Mouse (Mus musculus) midbrain, embryonic 16.5 days (tissue): ENCODE results near the gene Acot3. TPM values are rescaled to one million over a fixed set of nuclear protein-coding genes. Genes with fewer than 3 reads are reported as not detected.
"Not testable (repeated sequence)": the region's sequence is repeated elsewhere in the genome, so short reads cannot be mapped to it uniquely, and the experiment has no call there.

Source experiments
- ATAC-seq: fragments of 200-750 bp; cut with Nextera tagmentation; 2 replicates; pipeline ENCODE4 v1.8.0; 2017; ENCODE audit warnings: moderate TSS enrichment
- H3K27ac ChIP-seq: fragments of 300-500 bp; sonication (generic); 2 replicates; pipeline ENCODE4 v1.5.1; 2014; ENCODE audit warnings: mild to moderate bottlenecking, low read length, mixed read lengths
- H3K27me3 ChIP-seq: fragments of 300-500 bp; sonication (generic); 2 replicates; pipeline ENCODE4 v1.6.1; 2014; ENCODE audit warnings: low read depth, low read length, mixed read lengths; ENCODE audit not compliant: control insufficient read depth, insufficient read depth
- H3K36me3 ChIP-seq: fragments of 300-500 bp; sonication (generic); 2 replicates; pipeline ENCODE4 v1.6.1; 2014; ENCODE audit warnings: mild to moderate bottlenecking, low read length, moderate library complexity, mixed read lengths; ENCODE audit not compliant: control insufficient read depth, insufficient read depth
- H3K4me1 ChIP-seq: fragments of 300-500 bp; sonication (generic); 2 replicates; pipeline ENCODE4 v1.6.1; 2014; ENCODE audit warnings: mild to moderate bottlenecking, low read length, mixed read lengths; ENCODE audit not compliant: control insufficient read depth, insufficient read depth
- H3K4me2 ChIP-seq: fragments of 300-500 bp; sonication (generic); 2 replicates; pipeline ENCODE4 v1.6.1; 2014; ENCODE audit warnings: mild to moderate bottlenecking, low read length, mixed read lengths
- H3K4me3 ChIP-seq: fragments of 300-500 bp; sonication (generic); 2 replicates; pipeline ENCODE4 v1.5.1; 2014; ENCODE audit warnings: low read depth, mild to moderate bottlenecking, low read length, moderate library complexity, mixed read lengths
- H3K9ac ChIP-seq: fragments of 300-500 bp; sonication (generic); 2 replicates; pipeline ENCODE4 v1.6.1; 2014; ENCODE audit warnings: low read depth, low read length, mixed read lengths
- H3K9me3 ChIP-seq: fragments of 300-500 bp; sonication (generic); replicated peaks from 2 replicates; pipeline ENCODE4 v1.6.1; 2014; ENCODE audit warnings: mild to moderate bottlenecking, low read length, mixed read lengths; ENCODE audit not compliant: control insufficient read depth, poor library complexity, severe bottlenecking
- WGBS: fragments of 180-500 bp; shearing (Covaris S2); extraction: QIAGEN DNeasy Blood & Tissue Kit; methylation state at CpG from one replicate; pipeline ENCODE4 v1.1.7; 2014; 5-methylcytosine and 5-hydroxymethylcytosine counted together
- polyA plus RNA-seq: library from polyadenylated mRNA; unstranded; fragments of >200 nt; fragmentation: Nextera tagmentation; extraction: Ambion mirVana; gene quantifications from 2 replicates; pipeline ENCODE4 v1.2.1, GENCODE M21; 2015

Gene Acot3
- polyA plus RNA-seq = 1.4 and 1.8 TPM in 2 replicates

DNA sequence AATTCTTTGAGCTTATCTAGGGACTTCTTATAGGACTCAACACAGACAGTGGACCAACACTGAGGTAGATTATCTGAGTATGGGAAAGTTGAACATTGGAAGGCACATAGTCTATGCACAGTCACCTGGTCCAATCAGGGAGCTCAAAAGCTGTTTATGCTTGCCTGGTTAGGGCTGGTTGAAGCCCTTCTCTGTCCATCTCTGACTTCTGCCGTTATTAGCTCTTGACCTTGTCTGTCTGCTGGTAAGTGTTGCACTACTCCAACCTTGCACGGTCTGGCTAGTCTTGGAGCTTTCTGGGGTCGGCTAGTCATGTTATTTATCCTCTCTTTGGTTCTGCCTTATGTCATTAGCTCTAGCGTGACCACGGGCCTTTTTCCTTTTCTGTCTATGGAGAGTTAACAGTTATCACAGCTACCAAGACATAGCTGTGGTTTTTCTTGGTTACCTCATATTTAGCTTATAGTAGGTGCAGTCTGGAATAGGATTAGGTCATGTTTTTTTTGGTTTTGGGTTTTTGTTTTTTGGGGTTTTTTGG, at the start of gene Acot3:
Gene Acot3, plus strand, starts transcription at position 208 of the 538 bp plus-strand sequence.
- WGBS = 73% methylated on average over 5 of the region's 5 CpGs
- Histone ChIP-seq H3K9ac (no peak within 1 kb of the TSS), H3K4me3 (peak within 1 kb of the TSS; percentile 46), H3K9me3 (peaks cover 5% of the 10 kb centered on the region; the same call in 1 of the 2 replicates), H3K27me3 (peaks cover 3% of the 10 kb centered on the region; the same call in 1 of the 2 replicates), H3K36me3 (no peaks in the 10 kb centered on the region), H3K4me1 (peaks cover 4% of the 10 kb centered on the region; the same call in 1 of the 2 replicates), H3K27ac (no peak within 1 kb of the TSS), H3K4me2 (peak within 1 kb of the TSS; percentile 73)
- no peak for ATAC-seq

DNA sequence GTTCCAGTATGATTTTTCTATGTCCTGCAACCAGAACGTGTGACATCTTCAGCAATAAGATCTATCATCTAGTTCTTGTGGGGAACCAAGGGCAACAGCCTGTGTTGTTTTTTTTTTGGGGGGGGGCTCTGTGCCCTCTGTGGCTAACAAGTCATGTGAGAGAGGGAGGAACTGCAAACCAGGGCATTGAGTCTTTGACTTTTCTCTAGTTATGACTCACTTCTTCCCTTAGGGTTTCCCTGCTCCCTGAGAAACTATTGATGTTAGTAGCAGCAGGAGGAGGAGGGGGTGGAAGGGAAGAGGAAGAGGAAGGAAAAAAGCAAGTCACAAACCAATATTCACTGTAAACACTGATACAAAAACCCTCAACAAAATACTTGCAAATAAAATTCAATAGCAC, 48.1 kb upstream of the Acot3 start:
- 0 out of 2 replicates have a peak, but pooled peaks cover 2% of the 10 kb centered on the region for H3K9me3 ChIP-seq
- H3K27me3 ChIP-seq = no peaks in the 10 kb centered on the region
- no peaks in the 10 kb centered on the region for H3K36me3 ChIP-seq
- peaks cover 1% of the 10 kb centered on the region; the same call in 1 of the 2 replicates for H3K4me1 ChIP-seq
- no peak overlapping the region for H3K4me3 ChIP-seq
- ATAC-seq = no peak
- no peak overlapping the region for H3K9ac ChIP-seq
- WGBS = 90% methylated on average over 1 of the region's 1 CpGs
- no peak overlapping the region for H3K4me2 ChIP-seq
- no peak overlapping the region for H3K27ac ChIP-seq

DNA sequence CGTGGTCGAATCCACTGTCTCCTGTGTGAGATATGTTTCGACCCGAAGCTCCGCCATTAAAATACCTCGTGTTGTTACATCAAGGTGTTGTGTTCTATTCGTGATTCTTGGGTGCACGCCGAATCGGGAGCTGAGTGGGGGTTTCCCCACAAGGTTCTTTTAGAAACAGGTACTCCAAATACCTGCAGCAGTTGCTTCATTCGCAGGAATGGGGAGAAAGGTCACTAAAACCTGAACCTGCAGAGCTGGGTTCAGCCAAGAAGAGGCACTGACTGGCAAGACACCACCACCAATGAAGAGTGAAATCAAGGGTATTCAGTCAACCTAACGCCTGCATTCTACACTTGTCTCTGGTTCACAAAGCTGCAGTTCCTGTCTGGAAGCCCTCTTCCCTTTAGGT, 43.7 kb upstream of the Acot3 start:
- H3K4me2 ChIP-seq = no peak overlapping the region
- H3K36me3 ChIP-seq = no peaks in the 10 kb centered on the region
- no peak for ATAC-seq
- no peaks in the 10 kb centered on the region for H3K27me3 ChIP-seq
- no peak overlapping the region for H3K4me3 ChIP-seq
- H3K9ac ChIP-seq = no peak overlapping the region
- WGBS = 90% methylated on average over 10 of the region's 12 CpGs
- peaks cover 22% of the 10 kb centered on the region for H3K4me1 ChIP-seq
- H3K27ac ChIP-seq = peak overlapping the region; percentile 14; the same call in 1 of the 2 replicates
- H3K9me3 ChIP-seq = no peaks in the 10 kb centered on the region

DNA sequence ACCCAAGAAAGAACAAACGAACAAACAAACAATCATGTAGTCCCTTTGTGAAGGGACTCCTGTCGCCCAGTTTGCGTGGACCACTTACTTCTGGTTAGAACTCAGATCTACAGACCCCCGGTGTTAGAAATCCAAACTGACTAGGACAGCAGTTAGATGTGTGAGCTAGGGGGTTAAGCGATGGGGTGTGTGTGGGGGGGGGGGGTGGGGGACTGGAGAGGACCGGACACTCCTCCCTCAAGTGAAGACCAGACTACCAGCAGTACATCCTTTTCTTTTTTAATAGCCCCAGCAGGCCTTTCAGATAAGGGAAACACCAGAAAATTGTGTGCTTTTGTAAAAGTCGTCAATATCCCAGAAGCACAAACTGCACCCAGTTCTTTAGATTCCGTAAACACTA, 43.2 kb upstream of the Acot3 start:
- Histone ChIP-seq H3K4me3 (peak overlapping the region; percentile 45), H3K4me2 (peak overlapping the region; percentile 55), H3K36me3 (no peaks in the 10 kb centered on the region), H3K4me1 (peaks cover 22% of the 10 kb centered on the region), H3K27me3 (no peaks in the 10 kb centered on the region), H3K27ac (peak overlapping the region; percentile 14; the same call in 1 of the 2 replicates), H3K9me3 (no peaks in the 10 kb centered on the region), H3K9ac (no peak overlapping the region)
- 42% methylated on average over 8 of the region's 8 CpGs for WGBS
- ATAC-seq = peak; percentile 14; the same call in 1 of the 2 replicates

DNA sequence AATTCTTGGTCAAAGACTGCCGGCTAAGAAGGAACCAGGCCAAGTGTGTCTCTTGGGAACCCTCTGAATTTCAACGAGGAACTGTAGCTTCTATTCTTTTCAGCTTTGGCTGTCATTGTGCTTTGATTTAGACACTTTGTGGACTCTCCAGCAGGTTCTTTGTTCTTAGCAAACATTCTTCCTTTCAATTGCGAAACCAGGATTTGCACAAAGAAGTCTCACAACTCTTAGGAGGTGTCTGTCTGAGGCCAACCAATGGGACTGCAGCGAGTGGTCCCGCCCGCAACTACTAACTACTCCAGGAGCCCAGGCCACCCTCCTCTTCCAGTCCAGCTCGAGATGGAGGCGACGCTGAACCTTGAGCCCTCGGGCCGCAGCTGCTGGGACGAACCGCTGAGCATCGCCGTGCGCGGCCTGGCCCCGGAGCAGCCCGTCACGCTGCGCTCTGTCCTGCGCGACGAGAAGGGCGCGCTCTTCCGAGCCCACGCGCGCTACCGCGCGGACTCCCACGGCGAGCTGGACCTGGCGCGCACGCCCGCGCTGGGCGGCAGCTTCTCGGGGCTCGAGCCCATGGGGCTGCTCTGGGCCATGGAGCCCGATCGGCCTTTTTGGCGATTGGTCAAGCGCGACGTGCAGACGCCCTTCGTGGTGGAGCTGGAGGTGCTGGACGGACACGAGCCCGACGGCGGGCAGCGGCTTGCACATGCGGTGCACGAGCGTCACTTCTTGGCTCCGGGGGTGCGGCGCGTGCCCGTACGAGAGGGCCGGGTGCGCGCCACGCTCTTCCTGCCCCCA, 42.6 kb upstream of the Acot3 start, which contains the start of gene Acot1:
Gene Acot1, plus strand, starts transcription at position 320 of the 795 bp plus-strand sequence.
- Histone ChIP-seq H3K27ac (peak within 1 kb of the TSS; percentile 56), H3K4me3 (peak within 1 kb of the TSS; percentile 45), H3K4me2 (peak within 1 kb of the TSS; percentile 55), H3K9ac (peak within 1 kb of the TSS; percentile 50), H3K4me1 (peaks cover 22% of the 10 kb centered on the region)
- H3K27me3 ChIP-seq, H3K36me3 ChIP-seq, H3K9me3 ChIP-seq: not testable (repeated sequence)
- peak; percentile 92 for ATAC-seq
- under 1% methylated on average over 56 of the region's 70 CpGs for WGBS

DNA sequence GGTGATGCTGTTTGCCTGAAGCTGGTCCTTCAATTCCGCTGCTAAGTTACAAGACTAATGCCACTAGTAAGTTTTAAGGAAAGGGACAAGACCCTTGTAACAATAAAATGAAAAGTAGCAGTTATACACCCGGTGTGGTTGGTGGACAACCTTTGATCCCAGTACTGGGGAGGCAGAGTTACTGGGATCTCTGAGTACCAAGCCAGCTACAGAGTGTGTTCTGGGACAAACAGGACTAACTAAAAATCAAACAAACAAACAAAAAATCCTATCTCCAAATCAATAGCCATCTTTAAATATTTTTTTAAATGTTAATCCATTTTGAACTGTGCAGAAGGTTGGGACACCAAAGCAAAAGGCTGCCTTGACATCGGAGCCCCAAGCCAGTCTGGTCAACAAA, 41.7 kb upstream of the Acot3 start:
- ATAC-seq = no peak
- H3K9ac ChIP-seq = no peak overlapping the region
- 71% methylated on average over 3 of the region's 3 CpGs for WGBS

DNA sequence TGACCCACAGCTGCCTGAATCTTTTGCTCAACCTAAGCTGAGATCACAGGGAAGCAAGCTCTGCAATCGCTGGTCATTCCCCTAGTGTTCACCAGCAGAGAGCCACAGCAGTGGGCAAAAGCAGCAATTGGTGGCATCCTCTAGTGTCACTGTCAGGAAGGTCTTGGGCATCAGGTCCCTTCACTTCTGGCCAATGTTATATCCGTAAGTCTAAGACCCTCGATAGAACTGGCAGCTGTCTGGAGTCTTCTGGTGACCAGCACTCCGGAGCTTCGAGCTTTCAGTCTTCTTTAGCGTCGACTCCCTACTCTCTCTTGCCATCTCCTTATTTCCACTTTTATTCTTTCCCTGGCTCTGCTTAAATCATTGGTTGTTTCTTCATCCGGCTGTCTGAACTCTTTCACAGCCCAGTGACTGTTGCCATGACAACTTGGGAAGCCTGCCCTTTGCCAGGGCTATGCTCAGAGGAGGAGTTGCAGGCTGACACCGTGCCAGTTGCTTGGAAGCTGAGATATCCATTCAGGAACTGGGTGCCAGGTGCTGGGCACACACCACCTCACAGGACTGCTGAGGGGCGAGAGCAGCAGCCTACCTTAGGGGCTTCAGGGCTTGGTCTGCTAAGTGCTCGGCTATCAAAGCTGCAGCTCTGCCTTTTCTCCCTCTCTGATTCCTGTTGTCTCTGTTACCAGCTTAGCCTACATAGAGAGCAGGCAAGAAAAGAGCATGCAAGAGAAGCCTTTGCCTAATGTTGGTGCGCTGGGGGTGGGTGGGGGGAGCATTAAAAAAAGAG, 40.5 kb upstream of the Acot3 start:
- H3K36me3 ChIP-seq = no peaks in the 10 kb centered on the region
- peak overlapping the region; percentile 48 for H3K9ac ChIP-seq
- H3K9me3 ChIP-seq = no peaks in the 10 kb centered on the region
- H3K4me2 ChIP-seq = peak overlapping the region; percentile 46
- H3K4me1 ChIP-seq = peaks cover 22% of the 10 kb centered on the region
- peak overlapping the region; percentile 78 for H3K27ac ChIP-seq
- H3K4me3 ChIP-seq = peak overlapping the region; percentile 45
- WGBS = 13% methylated on average over 12 of the region's 12 CpGs
- no peaks in the 10 kb centered on the region for H3K27me3 ChIP-seq
- ATAC-seq = peak; percentile 83

More for the DNA sequence above, 41.7 kb upstream of the Acot3 start:
- Histone ChIP-seq H3K9me3 (no peaks in the 10 kb centered on the region), H3K27me3 (no peaks in the 10 kb centered on the region), H3K4me2 (no peak overlapping the region), H3K4me3 (peak overlapping the region; percentile 45), H3K4me1 (peaks cover 22% of the 10 kb centered on the region), H3K27ac (peak overlapping the region; percentile 43; the same call in 1 of the 2 replicates), H3K36me3 (no peaks in the 10 kb centered on the region)

DNA sequence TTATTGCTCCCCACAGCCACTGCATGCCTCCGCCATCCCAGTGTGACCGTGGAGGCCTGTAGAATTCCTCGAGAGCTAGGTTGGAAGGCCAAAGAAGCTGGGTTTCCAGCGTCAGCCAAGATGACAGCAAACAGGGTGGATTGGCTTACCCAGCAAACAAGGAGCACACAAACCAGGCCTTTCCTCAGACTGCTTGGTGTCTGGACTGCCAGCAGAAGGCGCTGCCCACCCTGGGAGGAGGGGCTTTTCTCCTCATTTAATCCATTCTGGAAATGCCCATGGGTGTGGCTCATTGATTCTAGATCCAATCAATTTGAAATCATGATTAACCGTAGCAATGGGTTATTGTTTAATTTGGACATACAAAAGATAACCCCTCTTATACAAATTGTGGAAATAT, 38.8 kb upstream of the Acot3 start:
- H3K9me3 ChIP-seq = no peaks in the 10 kb centered on the region
- no peak for ATAC-seq
- peaks cover 22% of the 10 kb centered on the region for H3K4me1 ChIP-seq
- no peak overlapping the region for H3K4me3 ChIP-seq
- H3K27me3 ChIP-seq = no peaks in the 10 kb centered on the region
- H3K9ac ChIP-seq = no peak overlapping the region
- WGBS = 44% methylated on average over 6 of the region's 6 CpGs
- no peaks in the 10 kb centered on the region for H3K36me3 ChIP-seq
- H3K27ac ChIP-seq = no peak overlapping the region
- peak overlapping the region; percentile 46 for H3K4me2 ChIP-seq
